Mouse (Mus musculus) kidney, postnatal 0 days (tissue): ENCODE data around the gene Glyr1. TPM values are rescaled to one million over a fixed set of nuclear protein-coding genes. Genes with fewer than 3 reads are reported as not detected.

Experiments used
- ATAC-seq: fragments of 200-750 bp; cut with Nextera tagmentation; replicated peaks from 2 replicates; pipeline ENCODE4 v1.8.0; 2017; ENCODE audit warnings: low read depth, moderate number of reproducible peaks, moderate TSS enrichment, moderate library complexity; ENCODE audit not compliant: low FRiP score
- DNase-seq: peaks from one replicate; pipeline ENCODE4 v3.0.0-alpha.2; 2016; ENCODE audit warnings: low spot score
- H3K27ac ChIP-seq: fragments of 300-500 bp; sonication (generic); 2 replicates; pipeline ENCODE4 v1.5.1; 2014; ENCODE audit warnings: mild to moderate bottlenecking
- H3K27me3 ChIP-seq: fragments of 300-500 bp; sonication (generic); 2 replicates; pipeline ENCODE4 v1.6.1; 2014; ENCODE audit warnings: low read length, mixed read lengths; ENCODE audit not compliant: insufficient read depth
- H3K36me3 ChIP-seq: fragments of 300-500 bp; sonication (generic); 2 replicates; pipeline ENCODE4 v1.6.1; 2014; ENCODE audit warnings: low read length, mixed read lengths; ENCODE audit not compliant: insufficient read depth
- H3K4me1 ChIP-seq: fragments of 300-500 bp; sonication (generic); replicated peaks from 2 replicates; pipeline ENCODE4 v1.6.1; 2014; ENCODE audit warnings: antibody characterized with exemption, low read length, mixed read lengths; ENCODE audit not compliant: insufficient read depth
- H3K4me2 ChIP-seq: fragments of 300-500 bp; sonication (generic); 2 replicates; pipeline ENCODE4 v1.6.1; 2014; ENCODE audit warnings: mild to moderate bottlenecking, low read length, moderate library complexity, mixed read lengths
- H3K4me3 ChIP-seq: fragments of 300-500 bp; sonication (generic); replicated peaks from 2 replicates; pipeline ENCODE4 v1.5.1; 2014; ENCODE audit warnings: low read depth, low read length
- H3K9ac ChIP-seq: fragments of 300-500 bp; sonication (generic); 2 replicates; pipeline ENCODE4 v1.6.1; 2014; ENCODE audit warnings: low read depth, low read length
- H3K9me3 ChIP-seq: fragments of 300-500 bp; sonication (generic); replicated peaks from 2 replicates; pipeline ENCODE4 v1.6.1; 2016; ENCODE audit warnings: low read length, inconsistent platforms, mixed read lengths
- CTCF ChIP-seq: IDR thresholded peaks from 2 replicates; pipeline ENCODE4 v1.5.1; 2016; ENCODE audit warnings: antibody characterized with exemption, low read depth, mild to moderate bottlenecking, moderate library complexity
- WGBS: fragments of 180-500 bp; shearing (Covaris S2); extraction: QIAGEN DNeasy Blood & Tissue Kit; methylation state at CpG from one replicate; pipeline ENCODE4 v1.1.7; 2014; 5-methylcytosine and 5-hydroxymethylcytosine counted together
- polyA plus RNA-seq: library from polyadenylated mRNA; unstranded; fragments of >200 nt; fragmentation: Nextera tagmentation; extraction: Ambion mirVana; gene quantifications from 2 replicates; pipeline ENCODE4 v1.2.1, GENCODE M21; 2015

Gene Glyr1
- polyA plus RNA-seq, 1 experiment from 2014 or later, result 108 TPM

DNA sequence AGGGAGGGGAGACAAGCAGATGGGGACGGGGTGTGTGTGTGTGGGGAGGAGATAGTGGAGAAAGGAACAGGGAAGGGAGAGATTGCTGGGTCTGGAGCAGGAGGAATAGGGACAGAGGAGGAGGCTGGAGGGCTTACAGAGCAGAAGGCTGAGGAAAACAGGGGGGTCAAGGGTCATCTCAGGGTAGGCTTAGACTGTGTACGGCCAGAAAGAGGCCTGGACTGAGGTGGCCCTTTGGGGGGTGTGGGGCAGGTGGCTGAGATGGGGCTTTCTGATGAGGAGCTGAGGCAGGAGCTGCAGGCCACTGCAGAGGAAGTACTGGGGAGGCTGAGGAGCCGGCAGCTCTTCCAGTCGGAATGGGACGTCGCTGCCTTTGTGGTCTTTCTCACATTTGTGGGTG is 42.2 kb downstream of the Glyr1 start:
- ATAC-seq, result peak; percentile 31
- 0 out of 2 replicates have a peak overlapping the region, but pooled peaks have one; percentile 18 for H3K9ac ChIP-seq

DNA sequence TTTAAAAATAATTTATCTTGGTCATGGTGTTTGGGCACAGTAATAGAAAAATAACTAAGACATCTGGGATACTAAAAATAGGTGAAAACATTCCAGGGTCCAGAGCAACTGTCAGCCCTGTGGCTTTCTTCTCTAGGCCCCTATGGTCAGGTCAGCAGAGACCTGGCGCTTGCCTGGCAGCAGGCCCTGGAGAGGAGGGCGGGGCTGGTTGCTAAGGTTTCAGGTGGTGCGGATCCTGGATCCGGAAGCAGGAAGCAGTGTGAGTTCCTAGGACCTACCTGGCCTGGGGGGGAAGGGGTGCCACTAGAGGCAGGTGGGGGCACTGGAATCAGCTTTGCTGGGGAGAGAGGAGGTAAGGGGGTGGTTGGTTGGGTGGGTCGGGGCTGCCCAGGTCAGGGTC is 42.6 kb downstream of the Glyr1 start, which contains the start of gene Smim22:
Gene Smim22, plus strand, starts transcription at position 222 of the 400 bp plus-strand sequence.
- H3K36me3 ChIP-seq, result no peaks in the 10 kb centered on the region
- ATAC-seq (peak; percentile 73), DNase-seq (peak; percentile 41)
- H3K9me3 ChIP-seq, result no peaks in the 10 kb centered on the region
- no peaks in the 10 kb centered on the region; the same call in 1 of the 2 replicates for H3K4me1 ChIP-seq
- TF ChIP-seq CTCF, result no peak
- WGBS, result 40% methylated on average over 5 of the region's 5 CpGs
- peak within 1 kb of the TSS; percentile 47; the same call in 1 of the 2 replicates for H3K27ac ChIP-seq
- 0 out of 2 replicates have a peak within 1 kb of the TSS, but pooled peaks have one; percentile 2 for H3K4me3 ChIP-seq
- H3K4me2 ChIP-seq, result peak within 1 kb of the TSS; percentile 39
- H3K27me3 ChIP-seq, result no peaks in the 10 kb centered on the region
- 0 out of 2 replicates have a peak within 1 kb of the TSS, but pooled peaks have one; percentile 23 for H3K9ac ChIP-seq

More for the DNA sequence above, 42.2 kb downstream of the Glyr1 start:
- Histone ChIP-seq H3K27me3 (no peaks in the 10 kb centered on the region), H3K4me2 (peak overlapping the region; percentile 39), H3K36me3 (no peaks in the 10 kb centered on the region), H3K4me3 (0 out of 2 replicates have a peak overlapping the region, but pooled peaks have one; percentile 2), H3K9me3 (no peaks in the 10 kb centered on the region), H3K4me1 (peaks cover 4% of the 10 kb centered on the region), H3K27ac (peak overlapping the region; percentile 47; the same call in 1 of the 2 replicates)
- DNase-seq, result no peak
- 68% methylated on average over 6 of the region's 6 CpGs for WGBS
- no peak for TF ChIP-seq CTCF

DNA sequence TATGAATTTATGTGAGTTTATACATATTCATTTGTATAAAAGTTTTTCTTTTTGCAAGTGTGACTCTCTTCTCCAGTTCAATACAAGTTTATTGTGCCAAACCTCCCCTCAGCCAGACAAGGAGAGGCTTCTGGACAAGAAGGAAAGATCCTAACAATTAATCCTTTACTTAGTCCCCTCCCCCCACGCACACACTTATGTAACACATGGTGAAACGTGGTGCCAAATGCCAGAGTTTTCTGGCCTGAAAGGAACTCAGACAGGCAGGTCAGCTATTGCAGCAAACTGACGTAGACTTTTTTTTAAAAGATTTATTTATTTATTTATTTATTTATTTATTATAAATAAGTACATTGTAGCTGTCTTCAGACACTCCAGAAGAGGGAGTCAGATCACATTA is 49.1 kb downstream of the Glyr1 start:
- Histone ChIP-seq H3K4me3 (no peak overlapping the region), H3K9ac (no peak overlapping the region), H3K4me1 (no peaks in the 10 kb centered on the region; the same call in 1 of the 2 replicates), H3K27me3 (no peaks in the 10 kb centered on the region), H3K4me2 (no peak overlapping the region), H3K36me3 (no peaks in the 10 kb centered on the region), H3K9me3 (no peaks in the 10 kb centered on the region), H3K27ac (no peak overlapping the region)
- TF ChIP-seq CTCF, result no peak
- WGBS, result 68% methylated on average over 3 of the region's 3 CpGs
- DNase-seq (no peak), ATAC-seq (no peak)

DNA sequence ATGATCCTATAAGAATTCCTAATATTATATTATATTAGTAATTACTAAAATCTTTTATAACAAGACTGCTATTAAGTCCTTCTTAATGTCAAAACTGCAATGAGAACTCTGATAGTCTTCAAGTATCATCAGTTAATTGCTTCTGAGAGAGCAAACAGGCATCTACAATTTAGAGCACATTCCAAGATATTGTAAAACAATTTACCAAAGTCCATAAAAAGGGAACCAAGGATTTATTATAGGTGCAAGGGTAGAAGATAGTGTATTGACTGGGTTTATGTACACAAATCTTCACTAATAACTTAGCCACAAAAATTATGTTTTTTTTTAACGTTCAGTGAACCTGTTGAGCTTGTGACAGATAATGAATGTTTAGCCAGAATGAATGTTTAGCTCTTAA is 50.7 kb downstream of the Glyr1 start:
- H3K9me3 ChIP-seq, result no peaks in the 10 kb centered on the region
- no peak overlapping the region for H3K4me3 ChIP-seq
- H3K27me3 ChIP-seq, result no peaks in the 10 kb centered on the region
- H3K4me1 ChIP-seq, result no peaks in the 10 kb centered on the region; the same call in 1 of the 2 replicates
- TF ChIP-seq CTCF, result no peak
- ATAC-seq, result no peak
- H3K36me3 ChIP-seq, result no peaks in the 10 kb centered on the region
- no peak for DNase-seq
- 56% methylated on average over 1 of the region's 1 CpGs for WGBS
- H3K4me2 ChIP-seq, result no peak overlapping the region
- no peak overlapping the region for H3K27ac ChIP-seq
- H3K9ac ChIP-seq, result no peak overlapping the region

DNA sequence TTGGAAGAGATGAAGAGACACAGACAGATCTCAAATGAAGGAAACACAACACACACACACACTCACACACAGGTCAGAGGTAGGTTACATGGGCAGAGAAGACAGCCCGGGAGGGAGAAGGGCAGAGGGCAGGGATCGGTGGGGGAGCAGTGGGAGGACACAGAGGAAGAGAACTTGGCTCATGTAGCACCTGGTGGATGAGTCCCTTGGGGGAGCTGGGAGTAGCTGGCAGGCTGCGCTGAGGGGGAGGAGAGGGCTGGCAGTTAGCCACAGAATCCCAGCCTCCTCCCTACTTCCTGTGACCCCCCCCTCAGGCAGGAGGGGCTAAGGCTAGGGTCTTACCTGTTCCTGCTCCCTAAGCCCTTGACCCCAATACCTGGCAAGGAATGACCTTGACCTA is 52.1 kb downstream of the Glyr1 start, which contains the start of gene Sept12:
Gene Sept12, minus strand, starts transcription at position 300 of the 400 bp plus-strand sequence.
- ATAC-seq, result no peak
- H3K4me3 ChIP-seq, result no peak within 1 kb of the TSS
- H3K36me3 ChIP-seq, result no peaks in the 10 kb centered on the region
- no peaks in the 10 kb centered on the region for H3K9me3 ChIP-seq
- peak; percentile 11 for DNase-seq
- 0% methylated on average over 2 of the region's 3 CpGs for WGBS
- H3K4me1 ChIP-seq, result no peaks in the 10 kb centered on the region; the same call in 1 of the 2 replicates
- no peak for TF ChIP-seq CTCF
- H3K27me3 ChIP-seq, result no peaks in the 10 kb centered on the region
- no peak within 1 kb of the TSS for H3K9ac ChIP-seq
- no peak within 1 kb of the TSS for H3K27ac ChIP-seq
- no peak within 1 kb of the TSS for H3K4me2 ChIP-seq

DNA sequence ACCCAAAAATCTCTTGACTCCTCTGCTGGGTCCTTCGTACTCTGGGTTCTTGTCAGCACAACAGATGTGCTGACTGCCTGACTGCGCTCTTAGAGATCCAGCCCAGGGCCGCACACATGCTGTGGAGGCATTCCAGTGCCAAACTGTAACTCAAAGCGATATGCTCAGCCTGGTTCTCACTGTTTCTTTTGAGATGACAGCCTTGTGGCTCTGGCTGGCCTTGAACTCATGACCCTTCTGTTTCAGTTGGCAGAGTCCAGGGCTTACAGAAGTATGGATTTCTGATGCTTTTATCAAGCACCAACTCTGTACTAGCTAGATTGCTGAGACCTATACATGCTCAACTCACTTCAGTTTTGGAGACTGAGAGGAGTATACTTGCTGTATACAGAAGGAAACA is 56.4 kb downstream of the Glyr1 start:
- no peak for ATAC-seq

DNA sequence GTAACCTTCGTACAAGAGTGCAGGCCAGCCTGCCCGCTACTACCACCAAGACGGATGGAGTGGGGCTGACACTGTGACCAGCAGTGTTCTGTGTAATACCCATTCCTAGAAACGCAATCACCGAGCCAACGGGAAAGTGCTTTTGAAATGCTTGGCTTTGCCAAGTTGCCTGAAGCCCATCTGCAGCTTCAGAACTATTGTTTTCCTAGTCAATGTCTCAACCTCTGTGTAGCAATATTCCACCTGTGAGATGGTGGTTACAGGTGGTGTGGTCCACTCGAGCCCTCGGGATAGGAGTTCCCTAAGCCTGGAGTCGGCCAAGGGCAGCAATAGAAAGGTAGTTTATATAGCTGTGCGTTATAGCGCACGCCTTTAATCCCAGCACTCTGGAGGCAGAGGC is 64.9 kb downstream of the Glyr1 start:
- no peaks in the 10 kb centered on the region for H3K9me3 ChIP-seq
- no peaks in the 10 kb centered on the region for H3K27me3 ChIP-seq
- no peak overlapping the region for H3K27ac ChIP-seq
- TF ChIP-seq CTCF, result no peak
- H3K36me3 ChIP-seq, result no peaks in the 10 kb centered on the region
- H3K4me3 ChIP-seq, result no peak overlapping the region
- H3K9ac ChIP-seq, result no peak overlapping the region
- ATAC-seq, result no peak
- WGBS, result 95% methylated on average over 12 of the region's 12 CpGs
- H3K4me1 ChIP-seq, result no peaks in the 10 kb centered on the region
- DNase-seq, result no peak
- H3K4me2 ChIP-seq, result no peak overlapping the region

More for the DNA sequence above, 56.4 kb downstream of the Glyr1 start:
- Histone ChIP-seq H3K4me2 (no peak overlapping the region), H3K36me3 (no peaks in the 10 kb centered on the region), H3K9me3 (no peaks in the 10 kb centered on the region), H3K27me3 (no peaks in the 10 kb centered on the region), H3K27ac (no peak overlapping the region), H3K9ac (no peak overlapping the region), H3K4me3 (no peak overlapping the region), H3K4me1 (no peaks in the 10 kb centered on the region; the same call in 1 of the 2 replicates)
- no peak for TF ChIP-seq CTCF
- 85% methylated on average over 4 of the region's 4 CpGs for WGBS
- no peak for DNase-seq
